Mouse (Mus musculus) cerebellum, adult 8-10 months (tissue): ENCODE measurements at regions not wholly inside any gene's neighbourhood (a gene's known extent, or its start where the extent isn't known, plus 50 kb on each side); places are given as distances from the start of the nearest gene placed in this dataset.

Experiments used
- DNase-seq: peaks from one replicate; pipeline ENCODE4 v3.0.0; 2022

DNA sequence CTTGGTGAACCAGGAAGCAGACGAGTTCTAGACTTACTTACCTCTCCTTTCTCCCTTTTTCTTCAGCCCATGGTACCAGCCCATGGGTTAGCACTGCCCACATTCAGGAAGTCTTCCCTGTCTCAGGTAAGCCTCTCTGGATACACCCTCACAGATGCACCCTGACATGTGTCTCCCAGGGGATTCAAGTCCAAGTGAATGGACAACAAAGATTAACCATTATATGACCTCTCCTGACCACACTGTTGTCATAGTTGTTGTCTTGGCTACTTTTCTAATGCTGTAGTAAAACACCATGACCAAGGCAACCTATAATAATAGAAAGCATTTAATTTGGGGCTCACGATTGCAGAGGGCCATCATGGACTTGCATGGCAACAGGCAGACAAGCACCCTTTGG lies 98.8 kb upstream of the Vash1 start:
- DNase-seq, result no peak

DNA sequence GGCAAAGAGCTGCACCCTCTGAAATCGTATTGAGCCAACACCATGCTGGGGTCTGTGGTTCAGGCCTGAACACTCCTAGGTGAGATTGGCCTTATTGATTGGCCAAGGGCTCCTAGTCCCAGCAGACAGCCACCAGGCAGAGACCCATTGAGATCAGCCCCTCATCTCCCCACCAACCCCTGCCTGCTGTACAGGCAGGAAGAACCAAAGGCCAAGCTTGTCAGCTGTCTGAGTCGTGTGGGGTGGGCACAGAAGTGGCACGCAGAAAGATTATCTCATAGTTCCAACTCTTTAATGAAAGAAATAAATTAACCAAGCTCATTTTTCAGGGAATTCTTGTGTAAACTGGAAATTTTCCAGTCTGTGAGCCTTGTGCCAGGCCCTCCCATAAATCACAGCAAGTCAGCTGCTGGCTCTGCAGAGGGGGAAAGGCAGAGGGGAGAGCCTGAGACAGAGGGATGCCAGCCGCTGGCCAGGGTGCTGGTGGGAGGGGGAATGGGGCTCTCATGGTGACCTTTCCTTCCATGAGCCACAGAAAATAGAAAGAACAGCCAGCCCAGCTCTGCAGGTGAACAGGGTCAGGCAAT lies 98.3 kb upstream of the Vash1 start:
- no peak for DNase-seq

DNA sequence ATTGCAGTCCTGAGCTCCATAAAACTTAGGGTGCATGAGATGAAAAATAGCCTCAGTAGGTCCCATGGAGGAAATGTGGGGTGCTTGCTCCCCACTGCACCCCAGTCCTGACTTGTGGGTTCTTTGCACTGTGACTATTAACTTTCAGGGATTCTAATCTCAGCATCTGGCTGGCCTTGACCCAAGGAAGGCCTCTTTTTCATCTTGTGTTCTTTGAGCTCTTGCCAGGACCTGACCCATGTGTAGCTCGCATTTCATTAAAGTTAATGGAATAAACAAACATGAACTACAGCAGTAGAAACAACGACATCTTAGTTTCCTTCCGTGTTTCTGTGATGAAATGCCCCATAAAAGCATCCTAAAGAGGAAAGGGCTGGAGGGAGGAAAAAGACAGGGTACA lies 96.4 kb upstream of the Vash1 start:
- no peak for DNase-seq

DNA sequence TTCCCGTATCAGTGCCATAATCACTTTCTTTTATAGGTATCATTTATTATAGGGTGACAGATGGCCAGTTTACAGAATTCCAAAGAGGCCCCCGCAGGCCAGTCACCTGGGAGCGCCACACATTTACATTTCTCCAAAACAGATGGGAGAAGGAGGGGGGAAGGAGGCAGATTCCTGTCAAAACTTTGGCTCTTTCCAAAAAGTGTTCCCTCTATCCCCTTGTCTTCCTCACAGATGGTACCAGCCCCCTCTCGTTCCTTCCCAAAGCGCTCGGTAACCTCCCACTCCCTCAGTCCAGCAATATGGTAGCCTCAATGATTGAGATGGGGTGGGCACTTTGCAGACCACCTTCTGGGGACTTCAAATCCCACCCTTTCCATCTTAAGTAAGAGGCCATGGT lies 90.5 kb upstream of the Vash1 start:
- no peak for DNase-seq

DNA sequence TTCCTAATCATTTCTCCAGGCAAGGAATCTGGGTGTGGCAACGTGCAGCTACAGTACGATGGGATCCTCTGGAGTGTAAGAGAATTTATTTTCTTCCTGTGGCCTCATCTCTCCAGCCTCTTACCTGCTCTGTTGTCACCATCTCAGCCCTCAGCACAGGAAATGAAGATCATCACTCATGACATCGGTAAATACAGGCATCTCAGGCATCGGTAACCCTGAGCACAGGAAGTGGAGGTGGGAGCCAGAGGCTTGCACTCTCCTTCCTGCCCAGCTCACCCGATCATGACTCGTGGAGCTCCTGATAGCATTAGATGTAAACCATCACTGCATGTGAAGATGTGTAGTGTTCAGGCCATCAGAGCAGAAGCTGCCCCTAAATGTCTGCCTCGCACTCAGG lies 86.0 kb upstream of the Vash1 start:
- no peak for DNase-seq

DNA sequence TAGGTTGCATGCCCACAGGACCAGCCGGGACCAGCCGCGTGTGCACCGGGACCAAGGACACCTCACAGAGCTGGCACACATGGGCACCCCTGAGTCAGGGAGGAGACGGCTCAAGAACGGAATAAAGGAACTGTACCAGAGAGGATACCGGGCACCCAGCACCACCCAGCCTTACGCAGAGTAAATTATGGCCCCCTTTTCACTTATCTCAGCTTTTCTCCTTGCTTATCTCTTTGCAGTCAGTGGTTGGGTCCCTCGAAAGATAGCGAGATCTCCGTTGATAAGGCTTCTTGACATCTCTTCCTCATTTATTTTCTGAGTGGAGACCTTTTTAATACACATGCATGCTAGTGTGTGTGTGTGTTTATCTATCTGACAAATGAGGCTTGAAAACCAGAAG lies 83.9 kb upstream of the Vash1 start:
- DNase-seq, result no peak

DNA sequence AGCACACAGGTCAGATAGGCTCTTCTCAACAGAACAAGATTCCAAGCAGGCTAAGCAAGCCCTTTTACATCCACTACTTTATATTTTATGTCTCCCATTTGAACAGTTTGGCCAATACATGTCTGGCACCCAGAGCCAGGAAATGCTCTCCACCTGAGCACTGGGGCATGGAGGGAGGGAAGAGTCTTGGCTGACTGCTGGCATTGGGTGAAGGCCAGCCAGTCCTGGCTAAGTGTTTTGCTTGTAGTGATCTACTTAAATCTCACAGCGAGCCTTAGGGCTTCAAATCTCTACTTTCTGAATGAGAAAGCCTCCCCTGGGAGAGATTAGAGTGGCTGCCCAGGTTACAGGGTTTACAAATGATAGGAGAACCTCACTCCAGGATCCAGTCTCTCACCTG lies 78.5 kb upstream of the Vash1 start:
- DNase-seq, result no peak

DNA sequence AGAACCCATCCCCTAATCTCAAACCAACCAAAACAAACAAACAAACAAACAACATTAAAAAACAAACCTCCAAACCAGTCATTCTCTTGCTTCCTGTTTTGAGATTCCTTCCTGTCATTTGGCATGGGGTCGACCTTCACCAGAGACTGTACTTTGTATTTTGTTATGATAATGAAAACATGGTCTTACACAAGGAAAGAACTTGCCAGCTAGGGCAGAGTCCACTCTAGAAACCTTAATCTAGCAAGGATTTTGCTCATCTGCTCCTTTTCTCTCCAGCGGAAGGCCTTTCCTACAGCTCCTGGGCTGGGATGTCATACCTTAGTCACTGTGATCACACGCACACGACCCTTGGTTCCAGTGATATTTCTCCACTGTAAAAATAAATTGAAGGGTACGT lies 75.0 kb upstream of the Vash1 start:
- DNase-seq, result no peak

DNA sequence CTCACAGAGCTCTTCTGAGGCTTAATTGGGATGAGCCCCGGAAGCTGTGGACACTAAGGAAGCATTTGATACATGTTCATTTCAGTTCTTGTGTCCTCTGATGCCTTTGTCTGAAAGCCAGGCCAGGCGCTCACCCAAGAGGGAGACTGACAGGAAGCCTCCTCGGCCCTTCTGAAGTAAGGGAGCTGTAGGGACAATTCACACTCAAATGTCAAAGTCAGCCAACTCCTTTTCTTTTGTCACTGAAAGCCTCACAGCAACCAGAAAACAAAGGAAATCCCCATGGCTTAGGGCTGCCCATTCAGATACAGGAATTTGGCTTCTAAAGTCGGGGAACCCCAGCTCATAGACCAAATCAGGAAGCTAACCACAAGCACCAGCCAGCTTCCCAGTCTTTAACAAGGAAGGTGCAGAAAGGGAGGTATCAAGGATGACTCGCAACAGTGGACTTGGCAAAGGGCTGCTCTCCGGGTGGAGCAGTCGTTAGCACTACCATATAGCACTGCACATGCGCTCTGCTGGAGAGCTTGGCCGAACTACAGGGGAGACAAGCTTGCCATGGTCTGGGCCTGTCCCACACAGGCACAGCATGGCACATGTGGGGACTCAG lies 66.0 kb upstream of the Vash1 start:
- no peak for DNase-seq

DNA sequence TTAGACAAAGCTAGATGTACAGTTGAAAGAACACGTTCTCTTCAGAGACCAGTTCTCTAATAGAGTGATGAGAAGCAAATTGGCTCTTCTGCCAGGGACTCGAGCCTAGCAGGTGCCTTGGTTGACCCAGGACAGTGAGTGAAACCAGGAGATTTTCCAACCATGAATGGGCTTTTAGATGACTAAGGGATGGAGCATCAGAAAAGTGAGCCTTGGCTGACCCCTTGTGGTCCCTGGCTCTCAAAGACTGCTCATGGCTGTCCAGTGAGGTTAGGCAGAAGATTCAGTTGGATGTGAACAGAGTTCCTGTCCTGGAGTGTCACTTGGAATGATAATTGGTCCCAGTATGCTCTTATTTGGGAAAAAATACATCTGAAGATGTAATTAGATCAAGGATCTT lies 64.3 kb upstream of the Vash1 start:
- peak; percentile 32 for DNase-seq

DNA sequence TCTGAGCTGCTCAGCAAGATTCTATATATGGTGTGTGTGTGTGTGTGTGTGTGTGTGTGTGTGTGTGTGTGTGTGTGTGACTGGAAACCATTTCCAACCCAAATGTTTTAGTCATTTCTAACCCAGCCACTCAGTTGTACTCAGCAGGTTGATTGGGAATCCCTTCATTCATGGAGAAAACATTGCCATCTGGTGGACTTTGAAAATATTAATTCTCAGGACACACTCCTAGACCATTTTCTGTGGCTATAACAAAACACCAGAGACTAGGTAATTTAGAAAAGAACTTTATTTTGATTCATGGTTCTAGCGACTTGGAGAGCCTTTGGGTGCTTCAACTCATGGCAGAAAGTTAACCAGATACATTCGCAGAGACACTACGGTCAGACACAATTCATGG lies 62.2 kb upstream of the Vash1 start:
- DNase-seq, result no peak

DNA sequence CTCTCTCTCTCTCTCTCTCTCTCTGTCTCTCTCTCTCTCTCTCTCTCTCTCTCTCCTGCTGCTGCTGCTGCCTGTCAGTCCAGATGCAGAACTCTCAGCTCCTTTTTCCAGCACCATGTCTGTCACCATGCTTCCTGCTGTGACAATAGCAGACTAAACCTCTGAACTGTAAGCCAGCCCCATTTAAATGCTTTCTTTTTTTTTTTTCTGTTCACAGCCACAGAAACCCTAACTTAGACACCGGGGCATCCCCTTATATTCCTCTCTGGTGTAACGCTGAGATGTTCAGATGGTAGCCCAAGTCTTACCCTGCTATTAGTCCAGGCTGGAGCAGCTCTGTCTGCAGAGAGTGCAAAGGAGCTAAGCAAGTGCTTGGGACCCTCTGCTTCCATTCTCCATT lies 54.3 kb upstream of the Vash1 start:
- no peak for DNase-seq

DNA sequence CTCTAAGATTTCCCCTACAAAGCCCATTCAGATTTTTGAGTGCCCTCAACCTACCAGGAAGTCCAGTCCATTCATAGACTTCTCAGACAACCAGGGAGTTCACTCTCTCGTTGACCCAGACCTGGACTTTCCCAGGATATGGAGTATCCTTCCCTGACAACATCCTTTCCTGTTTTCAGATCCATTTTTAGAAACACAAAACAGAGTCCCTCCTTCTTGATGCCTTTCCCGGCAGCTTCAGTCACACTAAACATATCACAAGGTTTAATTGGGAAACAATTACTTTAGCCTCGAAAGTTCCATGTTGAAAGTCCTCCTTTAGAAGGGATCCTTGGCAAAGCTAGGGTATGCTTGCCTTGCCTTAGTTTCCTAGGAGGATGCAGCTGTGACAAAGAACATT lies 51.8 kb upstream of the Vash1 start:
- no peak for DNase-seq

DNA sequence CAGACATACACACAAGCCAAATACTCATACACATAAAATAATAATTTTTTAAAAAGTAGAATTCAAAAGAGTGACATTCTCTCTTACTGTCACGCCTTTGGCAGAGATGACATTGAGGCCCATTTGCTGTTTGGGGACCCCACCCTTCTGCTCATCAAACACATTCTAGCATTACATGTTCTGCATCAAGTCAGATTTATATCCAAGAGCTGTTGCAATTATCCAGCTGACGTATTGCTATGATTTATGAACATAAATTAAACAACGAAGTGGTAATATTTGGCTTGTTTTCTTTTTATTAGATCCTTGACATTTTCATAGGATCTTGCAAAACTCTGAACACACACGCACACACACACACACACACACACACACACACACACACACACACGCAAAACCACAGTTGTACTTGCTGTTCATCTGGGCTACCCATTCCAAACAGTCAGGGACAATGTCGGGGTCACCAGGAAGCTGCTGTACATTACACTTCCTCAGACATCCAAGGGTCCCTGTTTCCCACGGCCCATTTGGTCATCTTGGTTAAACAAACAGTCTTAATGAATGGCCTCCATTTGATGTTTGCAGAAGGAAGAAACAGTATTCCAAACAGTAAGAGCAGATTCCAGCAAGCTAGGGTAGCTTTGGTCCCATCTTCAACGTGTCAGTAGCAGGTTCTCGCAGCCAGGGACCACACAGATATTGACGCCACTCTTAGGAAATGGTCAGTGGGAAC lies 50.3 kb upstream of the Vash1 start:
- no peak for DNase-seq
